Mouse (Mus musculus) CD4-positive, CD25-positive, alpha-beta regulatory T cell, adult 2 months (primary cell): ENCODE measurements around the gene Snx21.
A peak's percentile ranks its signal among the peaks of the same experiment; 100 is the strongest.

ENCODE experiments used
- DNase-seq: peaks from one replicate; pipeline ENCODE4 v3.0.0-alpha.2; 2012; ENCODE audit warnings: low read depth, low spot score

Gene Snx21

DNA sequence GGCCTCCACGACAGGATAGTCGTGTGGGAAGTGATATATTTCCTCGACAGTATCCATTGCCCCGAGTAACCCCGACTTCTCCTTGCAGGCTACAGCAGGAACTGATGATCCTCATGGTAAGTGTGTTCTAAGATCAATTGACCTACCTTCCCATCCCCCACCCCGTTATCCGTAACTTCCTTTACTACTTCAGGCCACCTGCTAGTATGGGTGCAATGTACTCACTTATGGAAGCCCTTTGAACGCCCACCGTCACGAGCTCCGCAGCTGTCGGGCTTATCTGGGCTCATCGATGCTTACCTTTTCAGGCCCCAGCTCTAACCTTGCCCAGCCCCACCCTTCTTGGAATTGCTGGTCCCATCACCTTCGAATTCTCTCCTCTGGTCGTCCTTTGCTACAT, 15.3 kb upstream of the Snx21 start:
- DNase-seq, result peak; percentile 37

DNA sequence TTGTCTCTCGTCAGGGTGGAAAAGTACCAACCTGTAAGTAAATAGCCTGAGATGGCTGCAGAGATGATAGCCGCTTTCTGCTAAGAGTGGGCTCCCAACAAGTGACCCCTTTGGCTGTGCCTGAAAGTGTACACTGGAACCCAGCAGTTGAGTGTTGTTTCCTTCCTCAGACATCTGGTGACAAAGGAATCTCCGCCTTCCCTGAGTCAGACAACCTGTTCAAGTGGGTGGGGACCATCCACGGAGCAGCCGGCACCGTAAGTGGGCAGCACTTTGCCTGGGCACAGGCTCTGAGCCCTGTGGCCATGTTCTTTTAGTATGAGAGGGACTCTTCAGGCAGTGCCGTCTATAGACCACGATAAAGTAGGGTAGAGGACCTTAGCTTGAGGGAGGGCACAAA, 14.5 kb upstream of the Snx21 start:
- no peak for DNase-seq

DNA sequence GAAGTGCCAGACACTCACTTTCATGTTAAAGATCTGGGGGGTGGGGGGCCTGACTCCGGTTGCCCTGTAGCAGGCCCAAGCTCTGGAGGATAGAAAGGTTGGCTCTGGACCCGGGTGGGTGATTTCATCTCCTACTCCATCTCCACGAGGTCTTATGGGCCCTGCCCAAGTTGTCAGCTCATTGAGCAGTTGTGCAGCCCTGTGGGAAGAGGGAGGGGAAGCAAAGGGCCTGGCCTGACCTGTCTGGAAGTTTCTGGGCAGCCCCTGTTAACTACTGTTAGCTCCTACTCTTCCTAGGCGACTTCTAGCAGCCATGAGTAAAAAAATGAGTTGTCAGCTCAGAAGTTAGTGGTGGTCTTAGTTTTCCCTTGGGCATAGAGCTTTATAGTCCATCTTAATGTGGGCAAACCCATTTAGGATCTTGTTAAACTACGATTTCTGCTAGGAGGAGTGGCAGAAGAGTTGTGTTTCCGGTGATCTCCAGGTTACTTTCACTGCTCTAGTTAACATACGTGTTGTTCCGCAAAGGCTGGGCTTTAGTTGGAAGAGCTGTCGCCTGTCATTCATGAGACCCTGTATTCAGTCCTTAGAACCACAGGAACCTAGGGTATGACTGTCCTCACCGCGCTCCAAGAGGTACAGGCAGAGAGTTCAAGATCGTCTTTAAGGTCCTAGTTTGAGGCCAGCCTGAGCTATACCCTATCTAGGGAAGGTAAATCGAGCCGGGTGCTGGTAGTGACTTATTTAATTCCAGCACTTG, 12.2 kb upstream of the Snx21 start:
- no peak for DNase-seq

DNA sequence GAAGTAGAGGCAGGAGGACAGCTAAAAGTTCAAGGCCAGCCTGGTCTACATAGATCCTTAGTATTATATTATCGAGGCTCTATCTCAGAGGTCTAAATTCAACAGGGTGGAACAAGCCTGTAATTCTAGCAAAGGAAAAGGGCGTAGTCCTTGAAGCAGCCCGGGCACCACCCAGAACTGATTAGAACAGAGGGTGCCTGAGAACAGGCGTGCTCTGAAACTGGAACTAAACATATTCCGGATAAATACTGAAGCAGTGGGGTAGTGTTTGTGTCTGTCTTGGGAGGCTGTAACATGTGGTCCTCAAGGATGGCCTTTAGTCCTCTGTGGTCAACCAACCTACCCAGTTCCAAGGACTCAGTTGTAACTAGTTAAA, 11.6 kb upstream of the Snx21 start:
- DNase-seq, result no peak

DNA sequence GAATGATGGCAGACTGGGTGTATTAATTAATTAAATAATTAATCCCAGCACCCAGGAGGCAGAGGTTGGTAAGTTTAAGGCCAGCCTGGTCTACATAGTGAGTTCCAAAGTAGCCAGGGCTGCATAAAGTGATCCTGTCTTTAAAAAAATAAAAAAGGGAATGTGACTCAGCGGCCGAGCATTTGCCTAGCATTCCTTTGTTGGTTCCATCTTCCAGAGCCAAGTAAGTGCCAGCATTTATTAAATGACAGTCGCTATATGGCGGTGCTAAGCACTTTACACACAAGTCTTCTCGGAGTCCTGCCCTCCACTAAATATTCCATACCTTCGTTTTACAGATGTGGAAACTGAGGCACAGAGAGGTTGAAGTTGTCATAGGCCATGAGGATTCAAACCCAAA, 9.5 kb upstream of the Snx21 start:
- no peak for DNase-seq

DNA sequence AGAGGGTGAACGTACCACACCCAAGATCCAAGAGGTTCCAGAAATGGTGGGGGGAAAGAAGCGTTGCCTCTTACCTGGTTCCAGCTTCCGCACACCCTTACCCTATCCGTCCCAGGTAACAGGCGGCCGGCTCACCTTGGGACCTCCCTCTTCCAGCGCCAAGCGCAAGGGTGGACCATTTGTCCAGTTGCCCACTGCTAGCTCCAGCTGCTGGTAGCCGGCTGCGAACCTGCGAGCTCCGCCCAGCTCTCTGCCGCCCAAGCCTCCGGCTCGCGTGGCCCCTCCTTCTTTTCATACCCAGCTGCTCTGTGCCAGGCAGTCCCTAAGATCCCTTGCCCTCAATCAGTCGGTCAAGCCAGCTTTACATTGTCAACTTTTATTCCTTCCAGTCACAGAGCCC, 8.8 kb upstream of the Snx21 start:
- no peak for DNase-seq

DNA sequence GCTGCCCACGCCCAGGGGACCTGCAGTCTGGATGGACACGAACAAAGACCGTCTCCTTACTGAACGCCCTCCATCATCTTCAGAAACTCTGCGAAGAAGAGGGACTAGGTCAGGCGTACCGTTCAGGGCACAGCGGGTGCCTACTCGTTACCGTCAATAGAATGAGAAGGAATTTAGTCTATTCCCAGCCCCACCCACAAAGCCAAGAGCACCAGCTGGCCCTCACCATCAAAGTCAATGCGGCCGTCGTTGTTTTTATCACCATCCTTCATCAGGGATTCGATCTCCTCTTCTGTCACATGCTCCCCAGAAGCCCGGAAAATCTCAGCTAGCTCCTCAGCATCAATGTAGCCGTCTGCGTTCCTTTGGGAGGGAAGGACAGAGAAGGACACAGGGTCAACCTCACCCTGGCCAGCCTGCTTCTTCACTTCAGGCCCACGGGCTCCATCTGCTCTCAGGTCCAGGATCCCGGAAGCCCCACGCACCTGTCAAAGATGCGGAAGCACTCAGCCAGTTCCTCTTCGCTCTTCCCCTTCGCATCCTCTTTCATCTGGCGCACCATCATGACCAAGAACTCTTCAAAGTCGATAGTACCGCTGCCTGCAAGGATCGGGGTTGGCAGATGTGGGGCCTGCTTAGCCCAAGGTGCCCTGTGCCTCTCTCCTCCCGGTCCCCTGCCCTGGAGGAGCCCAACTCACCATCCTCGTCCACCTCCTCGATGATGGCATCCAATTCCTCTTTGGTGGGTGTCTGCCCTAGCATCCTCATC, 8.2 kb upstream of the Snx21 start:
- DNase-seq, result no peak

DNA sequence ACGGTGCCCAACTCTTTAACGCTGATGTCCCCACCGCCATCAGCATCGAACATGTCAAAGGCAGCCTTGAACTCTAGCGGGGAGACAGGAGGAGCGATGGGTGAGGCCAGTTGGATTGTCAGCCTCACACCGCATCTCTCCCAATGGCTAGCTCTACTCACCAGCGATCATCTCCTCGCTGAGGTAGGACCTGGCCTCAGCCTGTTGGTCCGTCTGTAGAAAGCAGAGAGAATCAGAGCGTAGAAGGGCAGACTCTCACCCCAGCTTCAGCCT, 7.7 kb upstream of the Snx21 start:
- DNase-seq, result no peak

DNA sequence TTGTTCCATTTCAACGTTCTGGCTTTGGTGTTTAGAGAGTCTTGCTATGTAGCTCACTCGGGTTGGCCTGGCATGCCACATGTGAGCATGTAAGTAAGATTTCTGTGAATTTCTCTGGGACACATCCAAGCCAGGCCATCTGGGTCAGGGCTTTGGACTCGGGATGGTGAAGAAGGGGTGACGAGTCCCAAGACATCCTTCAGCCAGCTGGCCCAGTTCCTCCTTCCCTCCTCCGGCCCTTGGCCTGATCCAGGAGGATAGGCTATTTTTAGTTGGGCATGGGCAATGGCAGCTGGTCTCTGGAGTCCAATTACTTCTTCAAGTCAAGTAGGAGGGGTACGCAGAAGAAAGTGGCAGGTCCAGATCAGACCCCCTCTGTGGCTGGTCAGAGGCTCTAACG, 6.8 kb upstream of the Snx21 start:
- DNase-seq, result no peak

DNA sequence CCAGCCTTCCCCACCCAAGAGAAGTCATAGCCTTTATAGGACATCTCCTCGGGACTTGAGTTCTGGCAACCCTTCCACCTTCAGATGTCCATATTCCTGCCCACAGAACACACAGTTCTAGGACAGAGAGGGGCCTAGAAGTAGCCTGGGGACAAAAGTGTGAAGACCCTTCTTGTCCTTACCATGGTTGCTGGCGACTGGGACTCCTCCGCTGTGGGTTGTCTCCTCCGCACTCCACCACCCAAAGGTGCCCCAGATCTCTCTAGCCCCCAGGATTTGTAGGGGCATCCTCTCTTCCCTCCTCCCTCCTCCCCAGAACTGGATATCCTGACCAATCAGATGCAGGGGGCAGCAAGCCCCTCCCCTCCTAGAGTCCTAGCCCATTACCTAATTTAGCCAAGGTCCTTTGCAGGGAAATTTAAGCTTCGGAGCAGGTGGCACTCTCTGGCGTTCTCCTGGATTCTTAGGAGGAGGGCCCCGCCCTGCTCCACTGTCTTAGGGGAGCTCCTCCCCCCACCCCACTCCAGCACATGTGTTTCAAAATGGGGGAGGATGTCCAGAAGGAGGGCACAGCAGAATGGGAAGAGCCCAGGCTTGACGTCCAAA, 6.0 kb upstream of the Snx21 start, which contains the start of gene Tnnc2:
TSS of gene Tnnc2 (minus strand) at position 487 of the 606 bp plus-strand sequence.
- DNase-seq, result no peak

DNA sequence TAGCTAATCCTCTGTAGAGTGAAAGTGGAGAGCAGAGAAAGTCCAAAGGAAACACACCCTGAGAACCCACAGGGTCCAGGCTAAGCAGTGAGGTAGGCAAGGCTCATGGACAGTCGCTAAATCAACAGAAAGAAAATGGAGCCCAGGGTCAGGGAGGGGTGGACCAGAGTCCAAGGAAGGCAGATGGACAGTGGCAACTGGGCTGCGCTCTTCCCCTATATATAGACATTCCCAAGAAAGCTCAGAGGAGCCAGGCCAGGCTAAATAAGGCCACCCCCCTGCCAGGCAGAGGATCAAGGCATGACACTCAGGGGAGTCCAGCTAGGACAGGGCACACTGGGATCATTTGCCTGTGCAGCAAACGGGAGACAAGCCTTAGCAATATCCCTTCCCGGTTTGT, 3.7 kb upstream of the Snx21 start:
- DNase-seq, result no peak

DNA sequence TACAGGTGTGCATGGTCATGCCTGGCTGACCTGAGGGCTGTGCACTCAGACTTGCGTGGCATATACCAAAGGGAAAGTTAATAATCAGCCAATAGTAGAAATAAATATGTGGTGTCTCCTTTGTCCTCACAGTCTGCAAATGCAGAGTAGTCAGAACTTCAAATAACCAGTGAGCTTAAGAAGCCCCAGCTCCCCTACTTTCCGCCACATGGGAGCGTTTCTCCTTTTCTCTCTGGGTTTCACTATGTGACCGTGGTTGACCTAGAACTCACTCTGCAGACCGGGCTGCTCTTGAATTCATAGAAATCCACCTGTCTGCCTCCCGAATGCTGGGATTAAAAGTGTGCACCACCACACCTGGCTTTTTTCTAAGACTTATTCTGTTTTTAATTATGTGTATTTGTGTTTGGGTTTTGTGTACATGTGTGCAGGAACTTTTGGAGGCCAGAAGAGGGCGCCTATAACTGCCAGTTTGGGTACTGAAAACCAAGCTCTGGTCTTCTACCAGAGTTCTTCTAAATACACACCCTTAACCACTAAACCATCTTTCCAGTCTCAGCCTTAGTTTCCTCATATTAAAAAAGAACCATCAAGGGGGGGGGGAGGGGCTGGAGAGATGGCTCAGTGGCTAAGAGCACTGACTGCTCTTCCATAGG, 1.6 kb upstream of the Snx21 start:
- peak; percentile 50 for DNase-seq

DNA sequence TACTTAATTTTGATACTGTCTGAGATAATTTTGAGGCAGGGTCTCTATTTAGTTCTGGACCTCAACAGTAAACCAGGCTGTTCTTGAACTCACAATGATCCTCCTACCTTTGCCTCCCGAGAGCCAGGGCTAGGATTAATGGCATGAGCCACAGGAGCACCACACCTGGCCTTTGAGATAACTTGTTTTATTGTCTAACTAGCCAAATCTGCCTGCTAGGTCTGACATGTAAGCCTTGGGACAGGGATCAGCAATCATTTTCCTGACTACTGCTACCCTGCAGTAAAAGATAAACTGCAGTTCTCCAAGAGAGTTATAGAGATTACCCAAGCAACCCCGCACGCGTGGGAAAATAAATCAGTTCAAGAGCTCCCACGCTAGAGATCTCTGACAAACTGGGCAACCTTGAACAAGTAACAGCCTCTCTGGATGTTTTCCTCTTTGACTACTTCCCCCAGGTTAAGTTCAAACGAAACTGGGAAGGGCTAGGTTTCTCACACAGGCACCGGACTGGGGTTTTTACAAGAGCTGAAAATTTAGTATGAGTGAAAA, 678 bp upstream of the Snx21 start:
- DNase-seq, result no peak

DNA sequence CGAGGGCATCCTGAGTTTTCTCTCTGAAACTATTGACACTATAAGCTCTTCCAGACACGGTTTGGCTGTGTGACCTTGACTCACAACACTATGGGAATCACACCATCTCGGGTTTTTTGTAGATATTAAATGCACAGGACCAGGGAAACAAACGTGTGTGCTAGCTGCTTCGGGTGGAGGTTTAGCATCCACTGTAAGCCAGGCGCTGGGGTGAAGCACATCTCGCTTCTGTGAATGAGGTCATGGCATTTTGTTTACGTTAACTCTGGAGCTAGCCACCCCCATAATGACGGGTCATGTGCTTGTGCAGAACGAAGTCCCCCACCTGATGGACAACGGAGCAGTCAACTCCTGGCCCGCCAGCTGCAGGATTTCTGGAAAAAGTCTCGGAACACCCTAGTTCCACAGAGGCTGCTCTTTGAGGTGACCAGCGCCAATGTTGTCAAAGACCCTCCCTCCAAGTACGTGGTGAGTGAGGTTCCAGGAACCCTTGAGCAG, 814 bp downstream of the Snx21 start:
- peak; percentile 29 for DNase-seq

DNA sequence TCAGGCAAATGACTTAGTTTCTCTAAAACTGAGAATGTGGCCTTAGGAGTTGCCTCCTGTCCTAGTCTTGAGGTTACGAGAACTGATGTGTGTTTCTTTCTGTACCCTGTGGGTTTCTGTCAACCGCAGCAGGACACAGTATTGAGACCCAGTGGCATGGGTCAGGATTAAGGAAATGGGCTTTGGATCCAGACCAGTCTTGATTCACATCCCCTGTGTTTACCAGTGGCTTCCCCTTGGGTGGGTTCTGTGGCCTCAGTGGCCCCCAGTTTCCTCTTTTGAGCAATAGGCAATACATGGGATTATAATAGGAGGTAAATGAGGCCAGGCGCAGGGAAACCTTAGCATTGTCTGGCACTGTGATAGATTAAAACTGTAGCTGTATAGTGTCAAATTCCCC, 1.4 kb downstream of the Snx21 start:
- DNase-seq, result no peak

DNA sequence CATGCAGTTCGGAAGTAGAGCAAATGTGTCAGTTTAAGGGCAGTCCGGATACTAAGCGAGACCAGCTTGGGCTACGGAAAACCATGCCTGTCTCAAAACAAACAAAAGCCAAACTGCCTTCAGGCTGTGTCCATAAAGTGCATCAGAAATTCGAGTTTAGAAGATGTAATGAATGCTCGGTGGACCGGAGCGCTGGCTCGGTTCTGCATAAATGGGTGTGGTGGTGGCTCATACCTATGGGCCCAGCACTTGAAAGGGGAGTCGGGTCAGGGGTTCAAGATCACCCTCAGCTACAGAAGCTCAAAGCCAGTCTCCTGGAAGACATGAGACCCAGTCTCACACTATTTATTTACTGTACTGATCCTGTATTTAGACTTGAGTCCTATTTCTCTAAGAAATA, 2.2 kb downstream of the Snx21 start:
- no peak for DNase-seq

DNA sequence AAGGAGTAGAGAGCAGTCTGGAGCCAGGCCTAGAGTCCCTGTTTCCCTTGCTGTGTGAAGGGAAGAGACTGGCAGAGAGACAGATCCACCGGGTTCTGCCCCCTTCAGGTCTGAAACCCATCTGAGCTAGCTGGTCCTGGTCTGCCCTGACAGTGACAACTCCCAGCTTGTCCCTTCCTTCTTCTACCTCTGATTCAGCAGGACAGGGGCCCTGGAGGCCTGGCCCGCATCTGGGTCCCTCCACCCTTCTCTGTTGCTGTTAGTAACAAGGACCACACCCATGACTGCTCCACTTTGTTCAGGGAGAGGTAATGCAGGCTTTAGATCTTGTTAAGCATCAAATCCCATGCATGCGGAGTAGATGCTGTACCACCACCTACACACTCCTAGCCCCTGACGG, 2.8 kb downstream of the Snx21 start:
- no peak for DNase-seq

DNA sequence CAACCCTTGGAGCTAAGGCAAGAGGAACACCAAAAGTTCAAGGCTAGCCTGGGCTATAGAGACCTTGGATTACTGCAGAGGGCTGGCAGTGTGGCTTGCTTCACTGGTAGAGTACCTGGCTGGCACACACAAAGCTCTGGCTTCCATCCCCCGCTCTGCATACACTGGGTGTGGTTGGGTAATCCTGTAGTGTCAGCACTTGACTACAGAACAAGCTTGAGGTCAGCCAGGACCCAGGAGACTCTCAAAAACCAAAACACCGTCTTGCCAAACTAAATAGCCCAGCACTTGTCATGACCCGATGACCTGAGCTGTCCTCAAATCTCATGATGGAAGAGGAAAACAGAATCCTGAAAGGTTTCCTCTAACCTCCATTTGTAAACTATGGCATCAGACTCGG, 4.8 kb downstream of the Snx21 start:
- no peak for DNase-seq

DNA sequence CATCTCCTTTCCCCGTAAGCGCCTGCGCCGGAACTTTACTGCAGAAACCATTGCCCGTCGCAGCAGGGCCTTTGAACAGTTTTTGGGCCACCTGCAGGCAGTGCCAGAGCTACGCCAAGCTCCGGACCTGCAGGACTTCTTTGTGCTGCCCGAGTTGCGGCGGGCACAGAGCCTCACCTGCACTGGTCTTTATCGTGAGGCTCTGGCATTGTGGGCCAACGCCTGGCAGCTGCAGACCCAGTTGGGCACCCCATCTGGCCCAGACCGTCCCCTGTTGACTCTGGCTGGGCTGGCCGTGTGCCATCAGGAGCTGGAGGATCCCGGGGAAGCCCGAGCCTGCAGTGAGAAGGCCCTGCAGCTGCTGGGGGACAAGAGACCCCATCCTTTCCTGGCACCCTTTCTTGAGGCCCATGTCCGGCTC, 6.2 kb downstream of the Snx21 start:
- no peak for DNase-seq

DNA sequence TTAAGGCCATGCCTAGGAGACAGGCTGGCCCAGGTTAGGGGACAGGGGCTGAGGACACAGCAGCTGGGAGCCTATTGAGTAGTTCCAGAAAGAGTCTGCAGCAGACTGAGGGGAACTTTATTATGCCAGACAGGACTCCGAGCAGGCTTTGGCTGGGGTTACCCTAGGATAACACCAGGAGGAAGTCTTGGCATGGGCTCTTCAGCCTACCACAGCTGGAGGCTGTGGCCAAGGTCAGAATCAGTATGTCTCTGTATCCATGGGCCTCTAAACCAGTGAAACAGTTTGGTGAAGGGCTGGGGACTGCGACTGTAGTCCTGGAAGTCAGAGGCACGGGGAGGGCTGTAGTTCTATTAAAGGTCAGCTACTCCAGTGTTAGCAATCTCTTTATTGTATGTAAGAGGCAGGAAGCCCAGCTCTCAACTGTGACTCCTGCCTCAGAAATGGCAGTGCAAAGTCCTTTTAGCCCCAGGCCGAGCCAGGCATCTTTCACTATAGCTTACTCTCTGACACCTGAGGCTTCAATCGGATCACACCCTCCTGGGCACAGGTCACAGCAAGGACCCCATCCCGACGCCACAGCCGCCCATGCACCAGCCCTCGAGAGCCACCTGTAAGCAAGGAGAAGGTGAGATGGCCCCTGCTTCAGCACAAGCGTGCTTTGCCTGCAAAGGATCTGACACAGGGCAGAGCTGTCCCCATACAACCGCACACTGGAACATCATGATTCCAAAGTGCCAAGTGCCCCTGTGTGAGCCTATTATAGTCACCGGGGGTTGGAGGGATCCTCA, 7.0 kb downstream of the Snx21 start:
- no peak for DNase-seq

DNA sequence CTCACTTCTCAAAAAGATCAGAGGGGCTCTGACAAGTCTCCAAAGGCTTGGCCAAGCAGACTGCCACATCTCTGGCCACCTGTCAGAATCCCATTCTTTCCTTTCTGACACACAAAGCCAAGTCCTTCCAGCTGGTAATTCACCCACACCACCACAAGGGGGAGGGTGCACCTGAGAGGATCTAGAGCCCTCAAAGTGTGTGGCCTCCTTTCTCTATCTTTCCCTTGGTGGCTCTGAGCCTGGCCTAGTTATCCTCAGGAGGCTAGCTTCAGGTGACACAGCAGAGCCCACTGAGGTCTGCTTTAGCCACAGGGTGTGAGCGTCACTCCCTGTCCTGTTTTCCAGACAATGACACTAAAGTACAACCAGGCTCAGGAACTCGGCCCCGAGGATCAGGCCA, 7.6 kb downstream of the Snx21 start:
- peak; percentile 74 for DNase-seq
